Mouse (Mus musculus): Measurements from ENCODE around the gene Tmem169.

Gene Tmem169

DNA sequence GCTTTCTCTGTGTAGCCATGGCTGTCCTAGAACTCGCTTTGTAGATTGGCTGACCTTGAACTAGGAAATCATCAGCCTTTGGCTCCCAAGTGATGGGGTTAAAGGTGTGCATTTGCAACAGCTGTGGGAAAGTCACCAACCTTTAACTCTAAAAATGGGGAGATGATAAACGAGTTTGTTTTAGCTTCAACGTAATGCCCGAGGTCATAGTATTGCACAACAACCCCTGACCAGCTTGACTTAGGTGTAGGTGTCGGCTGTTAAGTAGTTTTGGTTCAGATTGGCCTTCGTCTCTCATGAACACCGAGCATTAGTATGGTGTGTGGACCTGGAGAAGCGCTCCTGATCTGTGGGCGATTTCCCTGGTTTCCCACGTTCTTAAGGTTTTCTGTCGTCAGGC is 50.6 kb downstream of the Tmem169 start:
- no peak for DNase-seq

DNA sequence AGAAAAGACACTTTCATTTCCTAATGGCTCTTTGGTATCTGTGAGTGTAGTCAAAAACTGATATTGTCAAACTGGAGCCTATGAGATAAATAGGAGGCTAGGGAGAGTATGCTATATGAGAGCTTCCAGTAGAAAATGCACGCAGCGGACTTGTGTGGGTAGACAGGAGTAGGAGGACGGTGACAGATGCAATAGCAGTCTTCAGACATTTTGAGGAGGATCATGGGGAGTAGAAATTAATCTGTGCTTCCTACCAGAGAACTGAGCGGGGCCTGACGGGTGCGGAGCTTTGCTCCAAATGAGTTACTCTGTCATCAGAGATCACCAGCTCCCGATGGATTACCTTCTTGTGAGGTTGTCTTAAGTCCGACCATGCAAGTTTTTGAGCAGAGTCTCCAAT is 52.6 kb downstream of the Tmem169 start:
- DNase-seq: no peak

DNA sequence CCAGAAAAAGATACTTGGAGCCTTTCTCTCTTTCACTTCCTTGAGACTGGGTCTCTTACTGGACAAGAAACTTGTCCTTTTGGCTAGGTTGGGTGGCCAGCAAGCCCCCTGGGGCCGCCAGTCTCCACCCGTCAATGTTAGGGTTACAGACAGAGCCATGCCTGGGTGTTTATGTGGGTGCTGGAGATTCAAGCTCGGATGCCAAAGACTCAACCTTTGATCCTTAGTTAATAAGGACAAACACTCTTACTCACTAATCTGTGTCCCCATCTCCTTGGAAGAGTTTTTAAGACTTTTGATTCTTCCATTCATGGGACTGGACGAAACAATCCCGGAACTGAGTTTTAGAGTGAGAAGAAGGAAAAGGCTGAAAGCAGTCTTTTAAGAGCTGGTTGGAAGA is 54.2 kb downstream of the Tmem169 start:
- DNase-seq: no peak

DNA sequence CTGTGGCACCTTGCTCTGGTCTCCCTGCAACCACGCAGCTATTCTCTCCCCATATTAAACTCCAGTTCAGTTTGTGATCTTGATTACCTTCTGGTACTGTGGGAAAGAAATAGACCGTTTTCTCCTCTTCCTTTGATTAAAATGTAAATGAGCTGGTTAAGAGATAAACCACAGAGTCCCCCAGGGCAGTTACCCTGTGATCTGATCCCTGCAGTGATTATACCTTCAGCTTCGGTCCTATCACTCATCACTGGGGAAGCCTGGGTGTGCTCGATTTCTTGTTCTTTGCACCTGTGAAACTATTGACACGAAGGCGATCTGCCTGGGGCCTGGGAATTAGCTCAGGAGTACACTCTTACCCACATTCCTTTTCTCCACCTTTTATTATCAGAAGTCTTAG is 63.7 kb downstream of the Tmem169 start:
- no peak for DNase-seq
